Mouse (Mus musculus) midbrain, embryonic 11.5 days (tissue): ENCODE measurements at regions not wholly inside any gene's neighbourhood (a gene's known extent, or its start where the extent isn't known, plus 50 kb on each side); places are given as distances from the start of the nearest gene placed in this dataset.
A peak's percentile ranks its signal among the peaks of the same experiment; 100 is the strongest.

ENCODE experiments used
- ATAC-seq: fragments of 200-750 bp; cut with Nextera tagmentation; 2 replicates; pipeline ENCODE4 v1.8.0; 2017; ENCODE audit warnings: moderate TSS enrichment, moderate library complexity; ENCODE audit not compliant: low FRiP score
- DNase-seq: peaks from one replicate; pipeline ENCODE4 v3.0.0; 2015; ENCODE audit warnings: low spot score; ENCODE audit errors: missing footprints
- H3K27ac ChIP-seq: fragments of 300-500 bp; sonication (generic); 2 replicates; pipeline ENCODE4 v1.5.1; 2014; ENCODE audit warnings: low read depth, low read length
- H3K27me3 ChIP-seq: fragments of 300-500 bp; sonication (generic); 2 replicates; pipeline ENCODE4 v1.6.1; 2014; ENCODE audit warnings: mild to moderate bottlenecking, low read length, moderate library complexity, mixed read lengths; ENCODE audit not compliant: control insufficient read depth, insufficient read depth
- H3K36me3 ChIP-seq: fragments of 300-500 bp; sonication (generic); 2 replicates; pipeline ENCODE4 v1.6.1; 2014; ENCODE audit warnings: mild to moderate bottlenecking, low read length, moderate library complexity, mixed read lengths; ENCODE audit not compliant: control insufficient read depth, insufficient read depth
- H3K4me1 ChIP-seq: fragments of 300-500 bp; sonication (generic); 2 replicates; pipeline ENCODE4 v1.6.1; 2014; ENCODE audit warnings: low read length; ENCODE audit not compliant: control insufficient read depth, insufficient read depth
- H3K4me2 ChIP-seq: fragments of 300-500 bp; sonication (generic); 2 replicates; pipeline ENCODE4 v1.6.1; 2014; ENCODE audit warnings: mild to moderate bottlenecking, moderate library complexity
- H3K4me3 ChIP-seq: fragments of 300-500 bp; sonication (generic); 2 replicates; pipeline ENCODE4 v1.5.1; 2014; ENCODE audit warnings: low read depth, low read length
- H3K9ac ChIP-seq: fragments of 300-500 bp; sonication (generic); 2 replicates; pipeline ENCODE4 v1.6.1; 2014; ENCODE audit warnings: low read length
- H3K9me3 ChIP-seq: fragments of 300-500 bp; sonication (generic); 2 replicates; pipeline ENCODE4 v1.6.1; 2016; ENCODE audit warnings: low read length; ENCODE audit not compliant: control insufficient read depth
- WGBS: fragments of 180-500 bp; shearing (Covaris S2); extraction: QIAGEN DNeasy Blood & Tissue Kit; methylation state at CpG from one replicate; pipeline ENCODE4 v1.1.7; 2014; 5-methylcytosine and 5-hydroxymethylcytosine counted together

DNA sequence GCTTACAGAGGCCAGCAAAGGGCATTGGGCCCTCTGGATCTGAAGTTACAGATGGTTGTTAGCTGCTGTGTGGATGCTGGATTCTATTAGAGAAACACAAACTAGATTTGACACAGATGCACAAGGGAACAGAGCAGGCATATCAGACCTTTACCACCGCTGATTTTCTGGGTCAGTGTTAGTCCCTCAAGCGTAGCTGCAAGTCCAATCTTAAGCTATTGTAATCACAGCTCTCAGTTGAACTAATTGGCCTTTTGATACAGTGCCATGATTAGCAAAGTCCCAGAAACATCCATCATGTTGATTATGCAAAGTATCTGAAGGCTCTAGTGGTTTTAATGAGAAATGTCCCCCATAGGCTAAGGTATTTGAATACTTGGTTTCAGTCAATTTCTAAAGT, 54.2 kb upstream of the Plppr5 start:
- DNase-seq (no peak), ATAC-seq (peak; percentile 35; the same call in 1 of the 2 replicates)
- no peaks in the 10 kb centered on the region for H3K36me3 ChIP-seq

GRCm38 (mm10) chr3:117508090-117508489, 66.5 kb upstream of the Plppr5 start:
- DNase-seq (no peak), ATAC-seq (no peak)
- Histone ChIP-seq H3K4me1 (no peaks in the 10 kb centered on the region), H3K27ac (no peak overlapping the region), H3K4me2 (no peak overlapping the region), H3K27me3 (no peaks in the 10 kb centered on the region), H3K9ac (no peak overlapping the region), H3K36me3 (no peaks in the 10 kb centered on the region), H3K9me3 (no peaks in the 10 kb centered on the region), H3K4me3 (no peak overlapping the region)

More for the DNA sequence above, 54.2 kb upstream of the Plppr5 start:
- 66% methylated on average over 2 of the region's 2 CpGs for WGBS
- Histone ChIP-seq H3K4me1 (no peaks in the 10 kb centered on the region), H3K9ac (no peak overlapping the region), H3K27ac (no peak overlapping the region), H3K4me3 (no peak overlapping the region), H3K4me2 (no peak overlapping the region), H3K9me3 (no peaks in the 10 kb centered on the region), H3K27me3 (no peaks in the 10 kb centered on the region)

DNA sequence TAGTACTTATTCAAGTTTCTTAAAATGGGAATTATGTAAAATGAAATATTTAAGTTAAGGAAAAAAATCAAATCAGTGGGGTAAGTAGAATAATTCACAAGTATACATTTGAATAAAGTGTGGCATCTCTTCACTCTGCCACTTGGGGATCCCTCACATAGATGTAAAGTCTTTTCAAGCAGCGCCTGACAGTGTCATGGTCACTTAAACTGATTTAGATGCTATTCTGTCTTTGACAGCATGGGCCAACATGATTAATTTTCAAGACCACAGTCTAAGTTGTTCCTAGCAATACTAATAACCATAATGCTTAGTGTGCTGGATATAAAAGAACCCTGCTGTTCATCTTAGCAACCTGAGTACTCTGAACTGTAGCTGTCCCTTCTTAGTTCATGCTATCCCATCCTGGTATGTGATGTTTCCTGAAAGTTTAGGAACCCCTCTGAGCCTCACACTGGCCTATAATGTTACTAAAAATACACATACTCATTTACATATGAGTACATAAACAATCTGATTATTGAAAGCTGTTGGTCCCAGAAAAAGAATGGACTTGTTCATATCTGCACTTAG, 68.4 kb upstream of the Plppr5 start:
- Histone ChIP-seq H3K36me3 (no peaks in the 10 kb centered on the region), H3K27me3 (no peaks in the 10 kb centered on the region), H3K4me1 (no peaks in the 10 kb centered on the region), H3K9ac (no peak overlapping the region), H3K9me3 (no peaks in the 10 kb centered on the region), H3K4me3 (no peak overlapping the region), H3K4me2 (no peak overlapping the region), H3K27ac (no peak overlapping the region)
- WGBS, result 61% methylated on average over 1 of the region's 1 CpGs
- DNase-seq (no peak), ATAC-seq (no peak)

GRCm38 (mm10) chr3:117501107-117501506, 73.5 kb upstream of the Plppr5 start:
- no peak overlapping the region for H3K9ac ChIP-seq
- no peak overlapping the region for H3K27ac ChIP-seq
- H3K27me3 ChIP-seq, result no peaks in the 10 kb centered on the region
- H3K9me3 ChIP-seq, result no peaks in the 10 kb centered on the region
- WGBS, result 26% methylated on average over 5 of the region's 5 CpGs
- H3K4me1 ChIP-seq, result no peaks in the 10 kb centered on the region
- H3K4me3 ChIP-seq, result no peak overlapping the region
- ATAC-seq, result 0 out of 2 replicates have a peak, but pooled peaks have one; percentile 14
- no peak overlapping the region for H3K4me2 ChIP-seq
- no peaks in the 10 kb centered on the region for H3K36me3 ChIP-seq
- no peak for DNase-seq

DNA sequence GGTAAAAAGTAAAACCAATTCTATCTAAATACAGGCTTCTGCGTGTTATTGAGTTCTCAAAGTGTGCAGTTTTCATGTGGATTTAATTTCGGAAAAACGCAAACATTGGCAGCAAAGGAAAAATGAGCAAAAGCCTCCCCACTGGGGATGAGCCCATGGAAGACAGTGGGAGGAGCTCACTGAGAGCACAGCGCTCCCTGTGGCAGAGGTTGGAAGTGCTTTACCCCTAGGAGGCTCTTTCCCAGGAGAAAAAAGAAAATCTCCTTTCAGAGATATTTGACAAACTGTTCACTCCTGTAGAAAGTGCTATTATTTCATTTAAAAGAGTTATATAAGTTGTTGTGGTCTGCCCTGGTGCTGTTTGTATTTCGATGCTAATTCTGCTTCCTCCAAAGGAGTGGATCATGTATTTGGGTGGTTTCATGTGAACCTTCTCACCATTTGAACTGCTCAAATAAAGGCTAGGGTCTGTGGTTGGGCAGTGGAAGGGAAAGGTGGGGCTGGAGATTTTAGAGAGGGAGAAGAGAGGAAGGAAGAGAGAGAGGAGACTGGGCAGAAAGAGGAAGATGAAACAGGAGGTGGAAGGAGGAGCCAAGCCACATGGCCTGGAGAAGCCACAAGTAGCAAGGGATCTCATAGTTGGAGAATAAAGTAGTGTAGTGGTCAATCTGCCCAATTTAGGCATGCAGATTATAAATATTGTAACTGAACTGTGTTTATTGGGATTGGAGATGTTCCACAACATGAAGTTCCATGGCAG, 76.3 kb upstream of the Plppr5 start:
- ATAC-seq (no peak), DNase-seq (no peak)
- Histone ChIP-seq H3K4me2 (no peak overlapping the region), H3K27ac (no peak overlapping the region), H3K4me1 (no peaks in the 10 kb centered on the region), H3K4me3 (no peak overlapping the region), H3K9ac (no peak overlapping the region), H3K36me3 (no peaks in the 10 kb centered on the region), H3K9me3 (no peaks in the 10 kb centered on the region), H3K27me3 (no peaks in the 10 kb centered on the region)
- 85% methylated on average over 5 of the region's 5 CpGs for WGBS

DNA sequence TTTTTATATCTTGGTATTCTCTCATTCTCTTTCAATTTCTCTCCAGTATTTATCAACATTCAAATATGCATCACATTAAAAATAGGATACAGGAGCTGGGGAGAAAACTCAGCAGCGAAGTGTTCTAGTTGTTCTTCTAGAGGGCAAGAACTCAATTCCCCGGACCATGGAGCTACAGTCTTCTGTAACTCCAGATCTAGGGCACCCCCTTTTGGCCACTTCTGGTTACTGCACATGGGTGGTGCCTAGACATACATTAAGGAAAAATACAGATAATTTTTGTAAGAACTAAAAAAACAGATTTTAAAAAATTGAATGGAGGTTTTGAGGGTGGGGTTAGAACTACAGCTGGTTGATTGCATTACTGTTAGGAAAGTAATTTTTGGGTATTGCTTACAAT, 80.5 kb upstream of the Plppr5 start:
- H3K4me2 ChIP-seq, result no peak overlapping the region
- no peaks in the 10 kb centered on the region for H3K36me3 ChIP-seq

GRCm38 (mm10) chr3:117487281-117488027, 87.2 kb upstream of the Plppr5 start:
- no peak overlapping the region for H3K4me3 ChIP-seq
- ATAC-seq (no peak), DNase-seq (no peak)
- H3K9ac ChIP-seq, result no peak overlapping the region
- no peaks in the 10 kb centered on the region for H3K27me3 ChIP-seq
- H3K4me1 ChIP-seq, result no peaks in the 10 kb centered on the region
- no peaks in the 10 kb centered on the region for H3K9me3 ChIP-seq
- no peak overlapping the region for H3K4me2 ChIP-seq
- WGBS, result 81% methylated on average over 11 of the region's 11 CpGs
- no peak overlapping the region for H3K27ac ChIP-seq
- H3K36me3 ChIP-seq, result no peaks in the 10 kb centered on the region

More for the DNA sequence above, 80.5 kb upstream of the Plppr5 start:
- Histone ChIP-seq H3K27ac (no peak overlapping the region), H3K4me3 (no peak overlapping the region), H3K27me3 (no peaks in the 10 kb centered on the region), H3K4me1 (no peaks in the 10 kb centered on the region), H3K9me3 (no peaks in the 10 kb centered on the region), H3K9ac (no peak overlapping the region)
- 63% methylated on average over 2 of the region's 2 CpGs for WGBS
- DNase-seq (no peak), ATAC-seq (no peak)

GRCm38 (mm10) chr3:117486351-117486750, 88.3 kb upstream of the Plppr5 start:
- no peak overlapping the region for H3K9ac ChIP-seq
- H3K36me3 ChIP-seq, result no peaks in the 10 kb centered on the region
- no peak for ATAC-seq
- no peak overlapping the region for H3K4me3 ChIP-seq
- H3K4me1 ChIP-seq, result no peaks in the 10 kb centered on the region
- no peaks in the 10 kb centered on the region for H3K27me3 ChIP-seq
- H3K4me2 ChIP-seq, result no peak overlapping the region
- H3K9me3 ChIP-seq, result no peaks in the 10 kb centered on the region
- 84% methylated on average over 2 of the region's 2 CpGs for WGBS
- H3K27ac ChIP-seq, result no peak overlapping the region
- no peak for DNase-seq

GRCm38 (mm10) chr3:117480131-117480530, 94.5 kb upstream of the Plppr5 start:
- Histone ChIP-seq H3K9ac (no peak overlapping the region), H3K4me3 (no peak overlapping the region), H3K4me2 (no peak overlapping the region), H3K27ac (no peak overlapping the region), H3K27me3 (no peaks in the 10 kb centered on the region), H3K4me1 (no peaks in the 10 kb centered on the region), H3K36me3 (no peaks in the 10 kb centered on the region), H3K9me3 (no peaks in the 10 kb centered on the region)
- ATAC-seq (no peak), DNase-seq (no peak)
- 78% methylated on average over 3 of the region's 3 CpGs for WGBS
